In the genomic region with DNA sequence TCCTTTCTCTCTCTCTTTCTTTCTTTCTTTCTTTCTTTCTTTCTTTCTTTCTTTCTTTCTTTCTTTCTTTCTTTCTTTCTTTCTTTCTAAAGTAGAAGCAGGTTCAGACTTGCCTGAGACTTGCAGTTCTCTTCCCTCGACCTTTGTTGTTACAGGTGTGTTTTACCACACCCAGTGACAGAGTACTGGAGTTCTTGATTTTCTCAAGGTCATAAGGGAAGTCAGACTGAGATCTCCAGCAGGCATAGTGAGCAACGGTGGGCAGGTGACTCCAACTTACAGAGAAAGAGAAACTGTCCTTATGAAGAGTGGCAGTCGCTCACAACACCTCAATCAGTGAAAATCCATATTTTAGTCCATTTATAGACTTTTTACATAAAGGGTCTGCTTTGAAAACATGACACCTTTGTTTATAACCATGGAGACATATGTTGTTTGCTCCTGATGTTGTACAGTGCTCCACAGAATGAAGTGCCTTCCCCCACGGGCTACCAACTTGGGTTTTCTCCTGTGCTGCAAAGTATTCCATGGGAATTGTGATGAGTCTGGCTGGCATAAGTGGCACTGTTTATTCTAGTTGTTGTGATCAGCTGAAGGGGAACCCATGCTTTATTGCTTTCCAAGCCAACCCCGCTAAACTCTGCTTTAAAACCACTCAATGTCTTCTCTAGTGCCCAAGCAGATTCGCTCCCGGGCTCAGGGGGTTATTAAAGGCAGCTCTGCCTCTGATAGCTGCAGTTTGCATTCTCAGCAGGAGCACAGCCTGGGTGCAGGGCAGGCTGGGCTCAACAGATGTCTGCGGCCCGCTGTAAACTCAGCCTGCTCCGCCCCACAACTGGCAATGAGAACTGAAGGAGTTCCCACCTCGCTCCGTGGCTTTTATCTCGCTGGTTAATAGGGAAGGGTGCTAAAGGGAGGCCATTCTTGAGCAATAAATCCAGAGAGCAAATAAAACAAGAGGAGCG, we compare ENCODE assay signal across 11 mouse cellular contexts.
A peak's percentile ranks its signal among the peaks of the same experiment; 100 is the strongest.
DNase-seq lines count a peak whose midpoint lies in the region; ATAC-seq lines count a peak whose summit lies in the region.
"Had no signal": no experiment of that assay in that cellular context is flagged by ENCODE, and none has a peak within 500 bp of the region (broad histone marks: within the 10 kb centered on the region; RNA-seq: fewer than 3 reads in every experiment).

No protein-coding gene starts in this region.

- H3K27me3 ChIP-seq in heart, embryonic 11.5 days (ENCODE audit: control insufficient read depth, insufficient read depth, low read length), result no peaks in the 10 kb centered on the region
- no peaks in the 10 kb centered on the region for H3K27me3 ChIP-seq in intestine, embryonic 16.5 days (replicated peaks; ENCODE audit: control insufficient read depth, insufficient read depth, low read length)
- H3K27me3 ChIP-seq: CH12.LX had no signal

- no peak overlapping the region for H3K4me3 ChIP-seq in heart, embryonic 11.5 days (ENCODE audit: low read depth, low read length)
- H3K4me3 ChIP-seq in intestine, embryonic 16.5 days (ENCODE audit: low read length), result no peak overlapping the region

- no peak for DNase-seq in heart, adult 8-10 months (ENCODE audit: low spot score)
- peak; percentile 33 for DNase-seq in ovary, postnatal 36 days (ENCODE audit: low spot score)
- no peak for DNase-seq in ovary, adult 18-20 months (ENCODE audit: low spot score)
- DNase-seq in thymus, postnatal 4 days, result no peak
- no peak for DNase-seq in c-Kit-positive CD71-positive TER-119-positive erythroid progenitor cells, embryonic 14.5 days (ENCODE audit: low spot score)
- no peak for DNase-seq in layer of hippocampus, adult 8-10 months (ENCODE audit: low spot score in 2 of 2)
- DNase-seq: adrenal gland, postnatal 36 days; cerebellum, postnatal 25 days had no signal

- H3K9me3 ChIP-seq in heart, embryonic 11.5 days (replicated peaks; ENCODE audit: control insufficient read depth, low read length), result no peaks in the 10 kb centered on the region
- no peaks in the 10 kb centered on the region for H3K9me3 ChIP-seq in intestine, embryonic 16.5 days (ENCODE audit: control insufficient read depth, low read length)

- H3K36me3 ChIP-seq in heart, embryonic 11.5 days (ENCODE audit: control insufficient read depth, insufficient read depth, low read length), result no peaks in the 10 kb centered on the region
- no peaks in the 10 kb centered on the region for H3K36me3 ChIP-seq in intestine, embryonic 16.5 days (ENCODE audit: control insufficient read depth, insufficient read depth, low read length)

- no peak for ATAC-seq in heart, embryonic 11.5 days (replicated peaks; ENCODE audit: insufficient number of reproducible peaks, low FRiP score, low TSS enrichment)
- ATAC-seq in intestine, embryonic 16.5 days, result peak; percentile 91

- 18% methylated on average over 14 of the region's 14 CpGs for WGBS in heart, embryonic 11.5 days (ENCODE audit: insufficient replicate concordance)
- 17% methylated on average over 14 of the region's 14 CpGs for WGBS in intestine, embryonic 16.5 days

- peaks cover 13% of the 10 kb centered on the region; the same call in 1 of the 2 replicates for H3K4me1 ChIP-seq in heart, embryonic 11.5 days (ENCODE audit: control insufficient read depth, insufficient read depth, low read length)
- H3K4me1 ChIP-seq in intestine, embryonic 16.5 days (ENCODE audit: control insufficient read depth, insufficient read depth, low read length), result peaks cover 9% of the 10 kb centered on the region

- H3K27ac ChIP-seq in heart, embryonic 11.5 days (ENCODE audit: low read depth, low read length), result no peak overlapping the region
- peak overlapping the region; percentile 77 for H3K27ac ChIP-seq in intestine, embryonic 16.5 days (ENCODE audit: low read length)

- no peak overlapping the region for H3K9ac ChIP-seq in heart, embryonic 11.5 days (ENCODE audit: low read depth, low read length)
- H3K9ac ChIP-seq in intestine, embryonic 16.5 days (ENCODE audit: low read depth, low read length), result peak overlapping the region; percentile 14; the same call in 1 of the 2 replicates

- peak overlapping the region; percentile 7; the same call in 1 of the 2 replicates for H3K4me2 ChIP-seq in heart, embryonic 11.5 days
- H3K4me2 ChIP-seq in intestine, embryonic 16.5 days (ENCODE audit: low read depth, low read length), result 0 out of 2 replicates have a peak overlapping the region, but pooled peaks have one; percentile 6
